Mouse (Mus musculus) heart, postnatal 36 days (tissue): ENCODE data around the gene Zfp87. TPM values are rescaled to one million over a fixed set of nuclear protein-coding genes. Genes with fewer than 3 reads are reported as not detected.

Source experiments
- DNase-seq, 2 experiments: peaks; one replicate each; pipeline ENCODE4 v3.0.0; 2021 to 2022
- intact Hi-C: fragments of 180-260 bp; cut with DNase I; formaldehyde crosslinking; loops from one replicate; pipeline ENCODE4 v1.15.1; 2025
- total RNA-seq, 2 experiments: library from RNA; stranded (reverse); gene quantifications; 2 replicates each; pipeline ENCODE4 v1.2.3; 2021

The Zfp87 gene
- 1 to 10 TPM; 7.1 TPM for total RNA-seq

GRCm38 (mm10) chr13:67525753-67526410 is at the start of gene Zfp87, which contains the start of gene Gm26965:
Gene Zfp87 (minus strand): TSS chr13:67526177.
Gene Gm26965 (minus strand): TSS chr13:67526151.
- intact Hi-C loops: loop anchor here (2.0 to 10.0 kb wide), 5 partner anchors 25 to 261 kb away; partner anchors contain the start of genes Zfp58, Zfp748, Zfp85 and Zfp874a
- peak; percentile 91 to 93 for DNase-seq

GRCm38 (mm10) chr13:67572591-67573189 is 46.7 kb upstream of the Zfp87 start:
- no peak for DNase-seq
- intact Hi-C loops: no loop called here

DNA sequence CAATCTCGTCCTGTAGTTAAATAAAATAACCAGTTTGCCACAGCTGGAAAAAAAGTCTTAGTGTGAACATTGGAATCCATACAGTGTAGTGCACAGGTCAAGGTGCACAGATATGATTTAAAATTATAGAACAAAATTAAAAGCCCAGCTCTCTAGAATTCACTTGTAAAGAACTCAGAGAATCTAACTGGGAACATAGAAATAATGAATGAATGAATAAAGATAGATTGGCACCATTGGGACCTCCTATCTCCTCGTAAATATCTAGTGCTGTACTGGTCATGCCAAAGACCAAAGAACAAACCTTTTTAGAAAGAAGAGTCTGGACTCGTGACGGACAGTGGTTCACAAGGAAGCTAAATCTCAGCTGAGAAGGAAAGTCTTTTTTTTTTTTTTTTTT is 27.8 kb upstream of the Zfp87 start, which contains the start of gene Zfp748:
Gene Zfp748 (minus strand): TSS at position 101 of the 400 bp plus-strand sequence.
- intact Hi-C loops: loop anchor here (2.0 to 5.0 kb wide), 6 partner anchors 27 to 193 kb away; partner anchors contain the start of genes Gm26965, Gm28044, Zfp729b and Zfp87
- no peak for DNase-seq

DNA sequence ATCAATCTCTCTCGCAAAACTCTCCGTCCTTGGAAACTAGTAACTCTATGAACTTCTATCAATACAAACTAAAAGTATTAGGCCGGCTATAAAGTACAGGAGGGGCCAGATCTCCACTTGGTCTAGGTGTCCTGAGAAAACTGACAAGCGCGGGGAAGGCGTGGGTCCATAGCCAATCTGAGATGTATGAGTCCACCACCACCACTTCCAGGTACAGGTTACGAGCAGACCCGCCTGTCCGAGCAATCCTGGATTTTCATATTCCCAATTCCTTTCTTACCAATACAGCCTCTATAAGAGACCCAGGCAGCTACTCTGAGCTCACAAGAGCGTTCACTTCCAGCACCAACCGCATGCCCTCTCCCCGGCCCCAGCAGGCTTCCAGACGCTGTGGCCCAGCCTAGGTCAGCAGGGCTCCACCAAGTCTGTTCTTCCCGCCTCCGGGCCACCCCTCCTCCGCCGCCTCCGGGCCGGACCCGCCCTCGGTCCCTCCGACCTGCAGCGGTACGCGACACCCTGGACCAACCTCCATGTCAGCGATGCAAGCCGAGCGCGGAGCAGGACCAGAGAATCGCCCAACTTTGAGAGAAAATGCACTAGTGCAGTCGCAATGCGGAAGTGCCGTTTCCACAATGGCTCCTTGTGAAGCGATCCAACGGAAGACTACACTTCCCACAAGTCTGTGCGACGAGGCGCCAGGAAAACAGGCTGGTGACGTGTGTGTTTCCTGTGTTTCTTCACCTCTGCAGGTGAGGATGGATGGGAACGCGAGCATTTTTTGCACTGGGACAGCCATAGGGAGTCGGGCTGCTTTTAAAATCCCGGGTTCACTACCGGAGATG is 26.7 kb upstream of the Zfp87 start:
- intact Hi-C loops: loop anchor here (2.0 to 5.0 kb wide), 6 partner anchors 26 to 192 kb away; partner anchors contain the start of genes Gm26965, Gm28044, Zfp729b and Zfp87
- peak; percentile 80 to 88 for DNase-seq

DNA sequence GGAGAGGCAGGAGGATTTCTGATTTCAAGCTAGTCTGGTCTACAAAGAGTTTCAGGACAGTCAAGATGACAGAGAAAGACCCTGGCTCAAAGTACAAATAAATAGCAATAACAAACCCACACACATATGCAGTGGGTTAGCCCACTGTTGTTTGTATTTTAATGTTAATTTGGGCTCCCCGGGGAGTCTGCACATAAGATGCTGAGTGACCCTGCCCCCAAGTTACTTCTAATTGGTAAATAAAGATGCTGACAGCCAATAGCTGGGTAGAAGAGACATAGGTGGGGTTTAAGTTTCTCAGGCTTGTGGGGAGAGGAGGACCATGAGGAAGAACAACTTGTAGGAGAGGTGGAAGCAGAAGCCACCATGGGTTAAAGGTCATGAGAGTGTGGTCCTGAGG is 20.0 kb upstream of the Zfp87 start:
- intact Hi-C loops: no loop called here
- no peak for DNase-seq

DNA sequence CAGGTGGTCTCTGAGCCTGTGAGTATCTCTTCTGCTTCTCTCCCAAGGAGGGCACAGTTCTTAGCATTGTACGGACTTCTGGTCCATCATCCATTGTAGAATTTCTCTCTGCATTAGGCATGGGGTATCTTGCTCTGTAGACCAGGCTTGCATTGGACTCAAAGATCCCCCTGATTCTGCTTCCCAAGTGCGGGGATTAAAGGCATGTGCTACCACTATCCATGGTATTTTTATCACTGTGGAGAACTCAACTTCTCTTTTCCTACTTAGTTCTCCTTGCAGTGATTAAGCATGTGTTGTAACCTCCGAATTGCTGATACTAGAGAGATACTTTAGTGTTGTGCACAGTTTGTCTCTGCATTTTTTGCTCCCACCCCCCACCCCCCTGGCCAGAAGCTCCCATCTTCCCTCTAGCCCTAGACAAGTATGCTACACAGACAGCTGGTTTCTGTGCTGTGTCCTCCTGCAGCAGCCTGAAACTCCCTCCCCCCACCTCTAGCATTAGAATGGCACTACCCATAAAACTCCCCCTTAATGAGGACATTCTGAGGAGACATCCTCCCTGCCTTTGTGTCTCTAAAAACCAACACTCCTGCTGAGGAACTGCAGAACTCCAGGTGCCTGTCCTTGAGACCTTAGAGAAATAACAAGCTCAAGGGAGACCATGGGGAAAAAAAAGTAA is 1.2 kb upstream of the Zfp87 start:
- no peak for DNase-seq
- intact Hi-C loops: loop anchor here (2.0 to 10.0 kb wide), 3 partner anchors 26 to 262 kb away; partner anchors contain the start of genes Zfp748 and Zfp85

- no peak for DNase-seq
- intact Hi-C loops: loop anchor here (2.0 to 5.0 kb wide), 3 partner anchors 18 to 139 kb away; partner anchors contain the start of genes Gm28044 and Zfp953
Observed at GRCm38 (mm10) chr13:67500908-67501307, 25.1 kb downstream of the Zfp87 start.

DNA sequence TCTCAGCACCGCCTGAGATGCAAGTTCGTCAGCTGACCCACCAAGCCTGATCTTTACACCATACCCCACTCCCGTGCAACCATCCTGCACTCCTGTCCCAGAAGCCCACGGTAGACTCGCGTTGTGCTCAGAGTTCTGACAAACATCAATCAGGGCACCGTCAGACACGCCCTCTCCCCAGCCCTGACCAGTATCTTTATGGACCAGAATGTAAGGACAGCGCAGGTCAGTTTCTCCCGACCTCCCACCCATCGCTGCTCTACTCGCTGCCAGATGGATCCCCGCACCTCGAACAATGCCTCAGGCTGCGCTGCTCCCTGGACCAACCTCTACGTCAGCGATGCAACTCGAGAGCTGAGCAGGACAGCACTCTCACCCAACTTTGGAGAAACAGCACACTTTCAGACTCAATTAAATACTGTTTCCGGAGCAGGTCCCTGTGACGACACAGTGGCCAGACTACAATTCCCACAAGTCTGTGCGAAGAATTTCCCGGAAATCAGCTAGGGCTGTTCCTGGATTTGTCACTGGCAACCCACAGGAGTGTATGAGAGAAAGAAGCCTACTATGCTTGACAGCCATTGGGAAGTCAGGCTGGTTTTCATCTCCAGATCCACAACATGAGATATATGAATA is 25.8 kb downstream of the Zfp87 start, which contains the start of gene Zfp58:
Gene Zfp58 (minus strand): TSS at position 472 of the 636 bp plus-strand sequence.
- intact Hi-C loops: loop anchor here (2.0 to 5.0 kb wide), 3 partner anchors 17 to 138 kb away; partner anchors contain the start of genes Gm28044 and Zfp953
- peak; percentile 82 to 85 for DNase-seq

DNA sequence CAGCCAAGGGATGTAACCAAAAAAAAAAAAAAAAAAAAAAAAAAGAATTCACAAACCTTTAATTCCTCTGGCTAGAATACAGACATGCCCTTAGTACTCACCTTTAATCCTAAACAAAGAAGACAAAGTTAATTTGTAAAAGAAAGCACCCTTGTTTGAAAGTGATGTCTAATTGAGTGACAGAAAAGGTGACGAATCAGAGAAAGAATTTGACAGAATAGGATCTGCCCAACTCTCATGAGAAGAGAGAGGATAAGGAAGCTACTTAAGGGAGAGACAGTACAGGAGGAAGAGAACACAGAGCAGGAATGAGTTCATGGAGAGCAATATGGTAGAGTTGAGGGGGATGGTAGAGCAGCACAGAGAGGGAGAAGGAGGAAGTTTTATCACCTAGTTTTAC is 30.3 kb downstream of the Zfp87 start:
- no peak for DNase-seq
- intact Hi-C loops: no loop called here

- no peak for DNase-seq
- intact Hi-C loops: loop anchor here (1.0 to 5.0 kb wide), 3 partner anchors 33 to 122 kb away; partner anchors contain the start of genes Gm28044, Zfp748, Zfp874a and Zfp953
Observed at GRCm38 (mm10) chr13:67484424-67484811, 41.6 kb downstream of the Zfp87 start.

DNA sequence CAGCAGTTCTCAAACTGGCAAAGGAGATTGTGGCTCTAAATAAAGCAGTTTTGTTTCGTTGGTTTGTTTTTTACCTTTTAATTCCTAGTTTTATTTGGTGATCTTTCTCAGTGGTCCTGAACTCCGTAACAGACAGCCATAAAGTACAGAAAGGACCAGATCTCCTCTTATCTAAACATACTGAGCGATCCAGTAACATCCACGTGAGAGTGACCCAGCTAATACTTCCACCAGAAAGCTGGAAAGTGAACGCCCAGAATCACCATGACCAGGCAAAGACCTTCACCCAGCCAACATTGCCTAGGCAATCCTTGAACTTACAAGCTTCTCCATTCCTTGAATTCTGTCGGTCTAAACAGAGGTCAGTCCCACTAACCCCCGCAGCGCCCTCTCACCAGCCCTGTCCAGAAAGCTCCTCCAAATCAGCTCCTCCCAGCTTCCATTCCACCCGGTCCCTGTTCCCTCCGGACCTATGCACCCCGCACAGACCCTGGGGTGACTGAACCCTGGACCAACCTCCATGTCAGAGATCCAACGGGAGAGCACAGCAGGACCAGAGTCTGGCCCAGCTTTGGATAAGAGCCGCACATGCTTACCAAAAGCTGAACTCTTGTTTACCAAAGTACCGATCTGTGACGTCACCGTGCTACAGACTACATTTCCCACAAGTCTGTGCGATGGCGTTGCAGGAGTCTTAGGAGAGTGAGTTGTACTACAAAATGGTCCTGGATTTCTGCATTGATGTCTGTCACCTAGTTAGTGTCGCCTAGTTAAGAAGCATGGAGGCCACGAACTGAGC is 42.2 kb downstream of the Zfp87 start, which contains the start of gene Zfp874b:
Gene Zfp874b (minus strand): TSS at position 634 of the 799 bp plus-strand sequence.
- intact Hi-C loops: loop anchor here (1.0 to 5.0 kb wide), 4 partner anchors 17 to 122 kb away; partner anchors contain the start of genes Gm28044, Zfp58, Zfp748 and Zfp874a
- DNase-seq: peak; percentile 88 to 91

- no peak for DNase-seq
- intact Hi-C loops: loop anchor here (5.0 kb wide), 2 partner anchors 71 to 119 kb away; partner anchors contain the start of genes Gm28044, Zfp748 and Zfp953
Observed at GRCm38 (mm10) chr13:67481528-67481927, 44.4 kb downstream of the Zfp87 start.

DNA sequence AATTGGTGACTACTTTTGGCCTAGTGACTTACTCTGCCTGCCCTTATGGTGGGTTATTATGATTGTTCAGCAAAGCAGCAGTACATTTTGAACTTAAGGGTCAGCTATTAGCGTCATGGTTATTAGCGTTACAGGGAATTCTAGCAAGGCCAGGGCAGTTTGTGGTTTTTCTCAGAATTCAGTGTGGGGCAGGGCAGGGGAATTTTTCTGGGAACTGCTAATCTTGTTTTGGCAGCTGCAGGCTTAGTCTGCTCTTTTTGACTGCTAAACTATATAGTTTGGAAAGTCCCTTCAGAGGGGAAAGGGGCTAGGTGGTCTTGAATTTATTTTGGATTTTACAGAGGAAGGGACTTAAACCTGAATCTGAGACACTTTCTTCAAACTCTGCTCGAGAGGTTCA is 56.7 kb downstream of the Zfp87 start:
- intact Hi-C loops: no loop called here

More for the DNA sequence above, 56.7 kb downstream of the Zfp87 start:
- DNase-seq: no peak

Other genes starting within 250 kb of the Zfp87 start
- 1 to 10 TPM; 2.0 to 2.5 TPM for gene Zfp458, start 247.7 kb downstream of the Zfp87 start, total RNA-seq
- gene Zfp457, start 219.7 kb downstream of the Zfp87 start, total RNA-seq: 1 to 10 TPM; 2.0 to 5.2 TPM
- gene Zfp595, start 193.6 kb downstream of the Zfp87 start, total RNA-seq: 1 to 10 TPM; 1.9 to 2.2 TPM
- gene Gm28044, start 165.6 kb downstream of the Zfp87 start, total RNA-seq: 1 to 10 TPM; 1.4 TPM
- gene Zfp953, start 165.6 kb downstream of the Zfp87 start, total RNA-seq: 1 to 10 TPM; 1.1 to 1.5 TPM
- 1 to 10 TPM; 1.7 to 2.1 TPM for gene Gm28041, start 150.4 kb downstream of the Zfp87 start, total RNA-seq
- under 1 TPM; 0.72 to 0.76 TPM for gene Zfp456, start 150.4 kb downstream of the Zfp87 start, total RNA-seq
- 1 to 10 TPM; 1.3 to 3.1 TPM for gene Zfp429, start 126.4 kb downstream of the Zfp87 start, total RNA-seq
- gene Zfp459, start 104.8 kb downstream of the Zfp87 start, total RNA-seq: 1 to 10 TPM in 1 of 2 experiments, under 1 TPM in 1; 0.58 to 1.2 TPM
- 10 to 100 TPM in 1 of 2 experiments, 1 to 10 TPM in 1; 10.0 to 10.2 TPM for gene Zfp874a, start 74.6 kb downstream of the Zfp87 start, total RNA-seq
- gene Zfp874b, start 41.9 kb downstream of the Zfp87 start, total RNA-seq: 10 to 100 TPM; 16.8 to 22.4 TPM
- gene Zfp58, start 25.6 kb downstream of the Zfp87 start, total RNA-seq: 1 to 10 TPM; 3.5 to 4.7 TPM
- not detected for gene Gm26965, start within 50 bp of the Zfp87 start, total RNA-seq
- gene Zfp748, start 27.7 kb upstream of the Zfp87 start, total RNA-seq: 1 to 10 TPM; 3.5 to 4.1 TPM
- gene Zfp729b, start 83.5 kb upstream of the Zfp87 start, total RNA-seq: 1 to 10 TPM; 3.8 to 5.2 TPM
- gene Gm49345, start 111.6 kb upstream of the Zfp87 start, total RNA-seq: under 1 TPM; 0.81 to 0.83 TPM
- 1 to 10 TPM; 3.3 to 4.2 TPM for gene Zfp729a, start 111.6 kb upstream of the Zfp87 start, total RNA-seq
- gene Zfp738, start 160.9 kb upstream of the Zfp87 start, total RNA-seq: 1 to 10 TPM; 4.8 to 5.9 TPM
- gene Zfp65, start 203.0 kb upstream of the Zfp87 start, total RNA-seq: 1 to 10 TPM; 5.7 to 6.6 TPM
- gene Zfp85, start 229.1 kb upstream of the Zfp87 start, total RNA-seq: 1 to 10 TPM; 1.9 to 2.1 TPM